Mouse (Mus musculus) myocyte (in vitro differentiated cells): ENCODE results near the gene Kiss1r.

Experiments used
- CEBPB ChIP-seq: IDR thresholded peaks from 2 replicates; pipeline ENCODE4 v1.6.1; 2011; ENCODE audit warnings: mild to moderate bottlenecking, moderate library complexity; ENCODE audit not compliant: poor library complexity, insufficient read depth, severe bottlenecking
- MAX ChIP-seq: IDR thresholded peaks from one replicate; pipeline ENCODE4 v1.6.1; 2011; ENCODE audit warnings: low read depth, mild to moderate bottlenecking, control low read depth
- MYOG ChIP-seq, 3 experiments: IDR thresholded peaks; one replicate each; pipeline ENCODE4 v1.6.1; 2011; ENCODE audit warnings: control low read depth in 2 of 3, low read depth in 2 of 3, mild to moderate bottlenecking in 2 of 3; ENCODE audit not compliant: insufficient read length in 2 of 3, control insufficient read depth in 1 of 3, insufficient read depth in 1 of 3
- POLR2A ChIP-seq: IDR thresholded peaks from one replicate; pipeline ENCODE4 v1.6.1; 2011; ENCODE audit warnings: low read depth, mild to moderate bottlenecking, control low read depth, moderate library complexity; ENCODE audit not compliant: insufficient read length
- POLR2AphosphoS2 ChIP-seq: IDR thresholded peaks from one replicate; pipeline ENCODE4 v1.6.1; 2011; ENCODE audit warnings: low read depth, control low read depth; ENCODE audit not compliant: insufficient read length
- TCF12 ChIP-seq: IDR thresholded peaks from one replicate; pipeline ENCODE4 v1.6.1; 2011; ENCODE audit warnings: mild to moderate bottlenecking, control low read depth; ENCODE audit not compliant: poor library complexity, insufficient read depth, severe bottlenecking
- USF1 ChIP-seq: IDR thresholded peaks from one replicate; pipeline ENCODE4 v1.6.1; 2011; ENCODE audit warnings: low read depth, mild to moderate bottlenecking, control low read depth, moderate library complexity

GRCm38 (mm10) chr10:79958140-79958816 lies 41.5 kb downstream of the Kiss1r start:
- TF ChIP-seq USF1 = no peak
- no peak for TF ChIP-seq MAX
- no peak for TF ChIP-seq POLR2A
- TF ChIP-seq POLR2AphosphoS2 = no peak
- no peak for TF ChIP-seq TCF12
- TF ChIP-seq CEBPB = no peak
- no peak for TF ChIP-seq MYOG (IDR thresholded peaks at IDR 0.05; ENCODE audit: control insufficient read depth in 1 of 3, insufficient read depth in 1 of 3, insufficient read length in 2 of 3, low read depth in 2 of 3)
